Mouse (Mus musculus) kidney, adult 2 months (tissue): Measurements from ENCODE around the gene Samd8.

Experiments
- CTCF ChIP-seq: fragments of 200-500 bp; conservative IDR thresholded peaks from 2 replicates; pipeline ENCODE4 v1.5.1; 2011; ENCODE audit warnings: low read depth, mild to moderate bottlenecking, control low read depth, low read length, moderate library complexity, mixed read lengths; ENCODE audit not compliant: insufficient read depth, insufficient read length
- POLR2A ChIP-seq: fragments of 200-500 bp; IDR thresholded peaks from one replicate; pipeline ENCODE4 v1.6.1; 2011; ENCODE audit warnings: low read depth, low read length, control low read depth

DNA sequence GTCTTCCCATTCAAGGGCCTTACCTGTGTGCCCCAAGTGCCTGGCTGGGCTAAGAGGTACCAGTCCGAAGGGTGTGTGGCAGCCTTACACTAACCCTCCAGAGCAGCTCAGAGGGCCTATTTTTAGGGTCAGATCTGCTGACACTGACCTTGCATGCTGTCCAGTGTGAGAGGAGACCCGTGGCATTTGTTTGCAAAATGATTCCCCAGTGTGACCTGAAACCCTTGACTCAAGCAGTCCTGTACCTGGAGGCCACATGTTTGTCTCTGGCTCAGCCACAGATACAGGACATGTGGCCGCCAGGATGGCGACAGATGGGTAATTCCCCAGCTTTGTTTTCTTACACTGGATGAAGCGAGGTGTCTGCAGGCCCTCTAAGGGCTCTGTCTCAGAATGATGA, 35.8 kb upstream of the Samd8 start, which contains the start of gene Dupd1:
- no peak for TF ChIP-seq POLR2A
- no peak for TF ChIP-seq CTCF
